Mouse (Mus musculus): ENCODE data around the gene Acox2.
"Not testable (repeated sequence)": the region's sequence is repeated elsewhere in the genome, so short reads cannot be mapped to it uniquely, and the experiment has no call there.

Gene Acox2

DNA sequence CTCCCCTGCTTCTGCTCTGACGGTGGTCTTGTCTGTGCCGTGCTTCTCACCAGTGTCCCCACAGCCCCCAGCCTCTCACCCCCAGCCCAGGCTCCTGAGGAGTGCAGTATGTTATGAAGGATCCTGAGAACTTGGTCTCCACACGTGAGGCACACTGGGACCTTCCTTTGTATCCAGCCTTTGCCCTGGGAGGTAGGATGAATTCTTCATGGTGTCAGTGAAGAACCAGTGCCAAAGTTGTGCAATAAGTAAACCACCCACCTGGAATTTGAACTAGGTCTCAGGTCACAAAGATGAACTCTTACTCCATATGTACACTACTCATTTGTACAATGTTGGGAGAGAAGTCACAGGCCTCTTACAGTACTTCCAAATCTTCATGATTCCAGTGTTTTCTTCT, at the start of gene Acox2:
TSS of gene Acox2 (minus strand) at position 188 of the 400 bp plus-strand sequence.
- no peak for DNase-seq

DNA sequence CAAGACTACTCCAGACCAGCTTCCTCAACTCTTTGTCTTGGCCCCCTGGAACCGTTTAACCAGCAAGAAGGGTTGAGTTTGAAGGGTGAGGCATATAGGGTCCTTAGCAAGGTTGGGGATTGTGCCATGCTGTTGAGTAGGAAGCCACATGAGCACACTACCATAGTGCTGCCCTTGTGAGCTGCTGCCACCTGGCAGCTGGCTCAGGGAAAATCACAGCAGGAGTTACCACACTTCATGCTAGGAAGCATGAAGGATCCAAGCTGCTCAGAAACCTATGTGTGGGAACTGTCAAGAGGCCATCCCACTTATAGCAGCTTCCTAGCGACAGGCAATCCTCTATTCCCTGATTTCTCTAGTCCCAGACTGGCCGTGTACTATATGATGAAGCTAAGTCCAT, 49.5 kb upstream of the Acox2 start:
- no peak for DNase-seq

DNA sequence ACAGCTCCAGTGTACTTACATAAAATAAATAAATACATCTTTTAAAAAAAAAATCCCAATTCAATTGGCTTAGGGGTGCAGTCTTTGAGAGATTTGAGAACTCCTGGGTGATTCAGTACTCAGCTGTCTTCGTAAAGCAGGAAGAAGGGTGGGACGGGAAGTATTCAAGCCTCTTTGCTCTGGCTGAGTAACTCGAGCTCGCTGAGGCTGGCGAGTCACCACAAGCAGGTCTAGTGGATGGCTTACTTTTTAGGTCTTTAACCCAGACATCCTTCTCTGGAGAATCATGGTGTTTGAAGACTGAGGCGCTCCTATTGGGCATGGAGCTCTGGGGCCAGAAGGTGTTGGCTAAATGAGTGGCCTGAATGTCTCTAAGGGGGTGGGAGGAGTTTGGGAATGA, 47.7 kb upstream of the Acox2 start:
- no peak for DNase-seq

DNA sequence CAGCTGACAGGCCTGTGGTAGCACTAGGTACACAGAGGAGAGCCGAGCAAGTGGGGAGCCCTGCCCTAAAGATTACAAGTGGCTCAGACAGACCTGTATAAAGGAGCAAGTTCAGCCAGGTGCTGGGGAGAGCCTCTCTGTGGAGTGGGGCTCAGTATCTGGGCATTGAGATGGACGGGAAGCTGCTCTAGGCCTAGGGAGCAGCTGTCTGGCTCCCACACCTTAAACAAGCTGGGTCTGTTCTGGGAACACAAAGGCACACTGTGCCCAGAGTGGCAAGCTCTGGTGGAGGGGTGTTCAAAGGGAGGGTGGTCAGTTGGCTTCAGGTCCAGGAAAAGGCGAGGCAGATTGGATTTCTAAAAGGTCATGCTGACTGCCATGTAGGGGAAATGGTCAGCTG, 45.9 kb upstream of the Acox2 start:
- no peak for DNase-seq

DNA sequence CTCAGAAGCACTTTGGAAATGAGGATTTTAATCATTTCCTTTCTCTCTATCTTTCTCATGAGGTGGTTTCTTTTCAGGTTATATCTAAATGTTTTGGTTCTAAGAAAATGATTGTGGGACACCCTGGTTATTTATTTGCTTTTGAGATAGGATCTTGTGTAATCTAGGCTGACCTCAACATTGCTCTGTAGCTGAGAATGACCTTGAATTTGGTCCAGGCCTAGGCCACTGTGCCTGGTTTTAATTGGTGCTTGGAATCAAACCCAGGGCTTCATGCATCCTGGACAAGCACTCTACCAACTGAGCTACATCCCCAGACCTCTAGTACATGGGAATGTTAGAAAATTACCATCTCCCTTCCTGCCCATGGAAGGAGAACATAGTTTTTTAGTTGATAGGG, 44.9 kb upstream of the Acox2 start:
- no peak for DNase-seq

DNA sequence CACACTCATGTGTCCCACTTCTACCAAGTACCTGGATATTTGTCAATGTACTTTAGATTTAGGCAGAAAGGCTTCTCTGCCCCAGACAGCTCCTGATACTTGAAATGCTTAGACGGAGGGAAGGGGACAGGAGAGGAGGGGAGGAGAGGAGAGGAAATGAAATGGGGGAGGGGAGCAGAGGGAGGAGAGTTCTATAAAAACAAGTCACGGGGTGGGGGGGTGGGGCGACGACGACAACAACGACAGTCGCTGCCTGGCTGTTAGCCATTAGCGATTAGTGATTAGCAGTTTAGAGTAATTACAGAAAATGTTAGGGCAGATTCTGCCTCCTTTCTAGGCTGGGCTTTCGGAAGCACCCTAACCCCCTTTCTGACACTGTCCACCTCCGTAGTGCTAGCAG, 43.5 kb upstream of the Acox2 start:
- DNase-seq, result no peak

DNA sequence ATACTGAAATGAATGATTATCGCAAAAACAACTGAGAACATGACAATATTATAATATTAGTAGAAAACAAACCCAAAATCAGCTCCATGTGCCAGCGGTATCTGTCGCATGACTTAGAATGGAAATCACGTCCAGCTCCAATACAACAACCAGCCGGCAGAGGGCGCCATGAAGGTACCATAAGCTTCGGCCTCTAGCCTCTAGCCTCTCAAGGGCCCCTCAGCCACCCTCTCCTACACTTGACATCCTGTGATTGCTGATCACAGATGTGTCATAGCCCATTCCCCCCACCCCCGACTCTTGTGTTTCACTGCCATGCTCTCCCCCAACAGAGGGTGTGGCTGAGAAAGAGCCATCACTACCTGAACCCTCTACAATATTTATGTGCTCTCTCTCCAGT, 41.1 kb upstream of the Acox2 start:
- peak; percentile 77 for DNase-seq

DNA sequence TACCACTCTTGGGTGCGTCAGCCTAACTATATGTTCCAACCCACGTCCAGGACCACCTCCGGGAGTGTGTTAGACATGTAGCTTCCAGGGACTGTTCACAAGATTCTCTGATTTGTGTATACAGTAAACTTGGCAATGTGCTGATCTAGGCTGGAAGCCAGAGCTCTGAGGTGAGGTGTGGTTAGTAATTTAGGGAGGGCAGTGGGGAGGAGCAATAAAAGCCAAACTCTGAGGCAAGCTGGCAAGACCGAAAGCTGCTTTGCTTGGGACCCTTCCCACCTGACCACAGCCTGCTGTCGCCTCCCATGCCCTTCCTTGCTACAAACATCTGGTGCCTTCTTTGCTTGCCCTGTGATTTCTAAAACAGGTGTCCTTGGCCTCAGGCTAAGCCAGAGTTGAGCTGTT, 38.7 kb upstream of the Acox2 start:
- no peak for DNase-seq

DNA sequence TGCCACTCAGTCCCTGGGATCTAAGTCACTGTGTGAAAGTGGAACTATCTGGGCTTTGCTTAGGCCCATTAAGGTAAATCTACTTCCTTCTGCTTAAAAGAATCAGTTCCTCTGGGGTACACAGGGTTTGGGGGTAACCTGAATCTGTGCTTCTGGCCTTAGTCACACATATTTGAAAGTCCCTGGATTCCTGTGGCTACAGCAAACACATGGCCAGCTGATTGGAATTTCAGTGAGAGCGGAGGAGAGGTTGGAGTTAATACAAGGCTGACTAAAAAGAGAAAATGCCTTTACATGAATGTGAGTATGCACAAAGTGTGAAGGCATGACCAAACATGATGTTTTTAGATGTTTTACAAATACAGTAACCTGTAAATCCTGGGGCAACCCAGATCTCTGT, 35.1 kb upstream of the Acox2 start:
- no peak for DNase-seq

DNA sequence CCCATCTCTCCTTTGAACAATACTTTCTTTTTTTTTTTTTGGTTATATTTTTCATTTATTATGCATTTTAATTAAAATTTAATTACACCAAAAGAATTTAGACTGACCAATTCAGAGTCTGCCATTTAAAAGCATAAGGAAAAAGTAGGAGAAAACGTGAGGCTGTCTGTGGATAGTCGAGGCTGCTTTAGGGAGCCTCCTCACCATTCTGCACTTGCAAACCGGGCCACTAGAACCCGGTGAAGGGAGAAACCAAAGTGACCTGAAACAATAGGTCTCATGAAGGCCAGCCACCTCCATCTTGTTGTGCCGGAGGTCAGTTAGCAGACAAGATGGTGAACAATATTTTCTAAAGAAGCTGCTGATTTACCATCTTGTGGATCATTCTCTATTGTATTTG, 27.4 kb upstream of the Acox2 start:
- DNase-seq, result peak; percentile 77

DNA sequence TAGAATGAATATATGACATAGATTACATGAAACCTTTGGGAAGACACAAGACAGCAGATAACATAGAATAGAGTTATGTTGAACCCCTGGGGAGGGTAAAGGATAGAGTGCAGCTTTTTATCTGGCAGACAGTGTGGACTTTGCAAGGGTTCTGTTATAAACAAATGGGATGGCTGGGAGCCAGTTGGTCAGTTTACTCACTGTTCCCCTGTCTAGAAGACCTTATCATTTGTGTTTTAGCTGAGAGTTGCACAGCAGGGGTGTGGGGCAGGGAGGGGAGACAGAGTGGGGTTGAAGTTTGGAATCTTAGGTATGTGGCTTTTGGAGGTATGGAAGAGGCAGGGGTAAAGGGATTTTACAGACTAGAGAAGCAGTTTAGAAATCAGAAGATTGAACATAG, 24.6 kb upstream of the Acox2 start:
- DNase-seq, result no peak

DNA sequence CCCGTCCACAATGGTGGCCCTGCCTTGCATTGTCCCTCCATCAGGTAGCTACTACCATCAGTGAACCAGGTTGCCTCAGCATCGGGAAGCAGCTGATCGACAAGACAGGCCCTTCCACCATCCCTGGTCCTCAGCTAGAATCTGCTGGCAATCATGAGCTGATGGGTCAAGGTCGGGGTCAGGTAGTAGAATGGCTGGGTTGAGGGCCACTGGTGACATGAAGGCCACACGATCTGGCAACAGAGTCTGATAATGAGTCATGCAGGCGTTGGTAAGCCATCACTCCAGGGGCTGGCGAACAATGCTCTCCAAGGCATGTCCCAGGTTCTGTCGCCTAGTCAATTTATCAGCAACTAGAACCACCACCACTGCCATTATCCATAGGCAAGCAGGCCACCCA, 12.1 kb upstream of the Acox2 start:
- not testable (repeated sequence) for DNase-seq

DNA sequence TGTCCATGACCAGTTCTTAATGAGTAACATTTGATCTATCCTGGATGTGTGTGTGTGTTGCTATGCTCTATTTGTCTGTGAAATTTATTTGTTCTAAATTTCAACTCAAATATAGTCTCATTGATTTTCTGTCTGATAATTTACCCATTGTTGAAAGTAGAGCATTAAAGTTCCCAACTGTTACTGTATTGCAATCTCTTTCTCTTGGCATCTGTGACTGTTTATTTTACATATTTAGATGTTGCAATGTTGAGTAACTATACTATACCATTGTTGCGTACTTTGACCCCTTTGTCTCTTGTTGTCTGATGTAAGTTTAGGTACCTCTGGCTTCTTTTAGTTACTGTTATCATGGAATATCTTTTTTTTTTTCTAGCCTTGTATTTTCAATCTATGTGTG, 5.2 kb upstream of the Acox2 start:
- DNase-seq, result no peak

DNA sequence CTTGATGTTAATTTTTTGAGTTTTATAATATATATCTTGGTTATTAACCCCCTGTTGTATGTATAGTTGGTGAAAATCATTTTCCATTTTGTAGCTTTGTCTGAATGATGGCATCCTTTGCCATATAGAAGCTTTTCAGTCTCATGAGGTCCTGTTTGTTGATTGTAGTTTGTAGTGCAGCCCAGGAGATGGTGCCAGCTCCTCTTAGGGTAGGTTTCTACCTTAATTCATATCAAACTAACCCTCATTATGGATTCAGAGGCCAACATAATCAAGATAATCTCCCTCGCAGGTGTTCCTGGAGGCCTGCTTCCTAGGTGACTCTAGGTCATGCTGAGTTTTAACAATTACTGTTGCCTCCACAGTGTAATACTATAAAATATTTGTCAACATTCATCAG, 3.1 kb upstream of the Acox2 start:
- DNase-seq, result no peak

DNA sequence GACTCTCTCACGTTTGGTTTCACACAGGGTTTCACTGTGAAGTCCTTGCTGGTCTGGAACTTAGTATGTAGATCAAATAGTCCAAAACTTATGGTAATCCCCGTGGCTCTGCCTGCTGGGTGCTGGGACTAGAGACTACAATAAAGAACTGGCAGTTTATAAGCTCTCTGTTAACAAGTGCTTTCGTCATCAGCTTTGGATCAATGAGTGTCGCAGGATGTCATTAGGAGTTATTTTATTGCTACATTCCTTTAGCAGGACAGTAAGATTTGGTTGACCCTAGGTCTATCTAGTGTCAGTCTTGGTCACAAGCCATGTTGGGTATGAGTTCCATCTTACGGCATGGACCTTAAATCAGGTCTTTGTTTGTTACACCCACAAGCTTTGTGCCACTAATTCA, 1.1 kb upstream of the Acox2 start:
- DNase-seq, result no peak

DNA sequence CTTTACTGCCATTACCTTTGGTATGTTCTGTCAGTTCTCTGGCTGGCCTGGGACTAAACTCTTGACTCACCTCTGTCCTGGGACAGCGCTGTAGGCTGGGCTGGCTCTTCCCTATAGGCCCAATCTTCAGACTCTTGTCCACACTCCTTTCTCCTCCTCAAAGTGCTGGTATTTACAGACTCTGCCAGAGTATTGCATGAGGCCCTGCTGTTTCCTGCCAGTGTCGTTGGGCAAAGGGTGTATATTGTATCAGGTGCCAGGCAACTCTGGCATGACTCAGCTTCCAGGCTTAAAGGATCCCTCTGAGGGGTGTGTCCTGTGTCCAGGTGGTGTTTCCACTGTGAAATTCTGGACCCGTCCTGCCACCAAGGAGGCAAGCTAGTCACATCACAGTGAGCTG, 401 bp downstream of the Acox2 start:
- DNase-seq, result no peak

DNA sequence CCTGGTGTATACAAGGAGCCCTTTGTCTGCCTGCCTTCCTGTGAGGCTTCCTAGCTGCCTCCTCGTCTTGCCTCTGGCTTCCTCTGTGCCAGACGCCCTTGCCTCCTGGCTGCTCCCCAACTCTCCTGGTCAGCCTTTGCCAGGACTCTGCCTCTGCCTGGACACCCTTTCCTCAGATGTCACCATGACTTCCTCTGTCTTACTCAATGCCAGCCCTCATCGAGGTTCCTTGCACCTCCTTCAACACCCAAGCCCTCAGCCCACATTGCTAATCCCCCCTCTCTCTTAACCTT, 872 bp downstream of the Acox2 start:
- DNase-seq, result no peak

DNA sequence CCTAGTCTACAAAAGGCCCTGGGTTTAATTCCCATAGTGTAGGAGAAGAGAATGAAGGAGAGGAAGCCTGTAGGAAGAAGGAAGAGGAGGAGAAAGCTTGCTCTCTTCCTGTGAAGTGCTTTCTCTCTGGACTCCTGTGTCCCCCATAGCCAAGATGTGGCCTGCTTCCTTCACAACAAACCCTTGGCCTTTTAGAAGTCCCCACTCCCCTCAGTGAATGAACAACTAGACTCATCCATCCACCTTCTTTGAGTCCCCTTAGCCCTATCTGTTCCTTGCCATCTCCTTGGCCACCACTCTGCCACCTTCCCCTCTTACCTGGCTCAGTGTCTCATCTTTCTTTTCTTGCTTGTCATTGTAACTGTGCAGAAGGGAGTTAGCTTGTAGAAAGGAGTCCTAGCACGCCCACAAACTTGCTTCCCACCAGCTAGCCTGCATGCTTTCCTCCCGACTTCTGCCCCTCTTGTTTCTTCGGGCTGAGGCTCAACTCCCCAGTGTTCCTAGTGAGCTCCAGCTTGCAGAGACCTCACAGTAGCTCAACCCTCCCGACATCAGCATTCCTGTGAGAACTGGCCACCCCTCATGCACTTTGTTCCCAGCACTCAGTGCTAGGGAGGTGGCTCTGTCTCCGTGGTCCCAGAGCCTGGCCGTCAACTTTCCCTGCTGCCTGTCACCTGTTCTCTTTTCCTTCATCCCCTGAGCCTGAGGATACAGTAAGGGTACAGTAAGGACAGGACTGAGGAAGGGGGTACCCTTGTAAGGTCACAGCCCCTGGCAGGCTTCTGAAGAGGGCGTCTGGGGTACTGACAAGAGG, 1.4 kb downstream of the Acox2 start:
- DNase-seq, result no peak

DNA sequence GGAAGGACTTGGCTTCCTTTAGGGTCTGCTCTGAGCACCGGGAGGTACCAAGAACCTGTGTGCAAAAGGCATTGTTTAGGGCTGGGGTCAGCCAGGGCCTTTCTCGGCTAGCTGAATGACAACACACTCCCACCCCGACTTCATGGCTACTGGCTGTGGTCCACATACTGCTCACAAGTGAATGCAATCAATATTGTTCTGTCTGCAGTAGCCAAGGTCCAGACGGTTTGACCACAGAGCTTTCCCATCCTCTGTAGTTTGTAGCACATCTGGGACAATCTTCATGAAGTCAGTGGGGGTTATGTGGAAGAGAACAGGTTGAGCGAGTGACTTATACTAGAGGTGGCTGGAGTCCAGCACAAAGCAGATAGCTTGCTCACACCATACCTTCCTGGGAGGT, 2.3 kb downstream of the Acox2 start:
- no peak for DNase-seq

DNA sequence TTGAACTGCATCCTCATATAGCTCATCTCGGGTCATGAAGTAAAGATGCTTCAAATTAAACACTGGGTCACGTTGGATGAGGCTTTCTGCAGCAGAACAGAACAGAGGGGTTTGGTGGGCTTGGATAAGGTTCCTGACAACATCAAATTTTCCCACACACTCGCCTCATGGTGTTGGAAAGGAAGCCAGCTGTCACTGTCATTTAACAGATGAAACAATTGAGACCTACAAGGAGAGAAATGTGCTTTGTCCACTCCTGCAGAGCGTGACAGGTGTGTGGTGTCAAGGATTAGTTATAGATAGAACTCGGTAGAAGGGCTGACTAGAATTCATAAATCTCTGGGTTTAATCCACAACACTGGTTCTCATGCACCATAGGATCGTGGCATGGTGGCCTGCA, 3.1 kb downstream of the Acox2 start:
- DNase-seq, result no peak

DNA sequence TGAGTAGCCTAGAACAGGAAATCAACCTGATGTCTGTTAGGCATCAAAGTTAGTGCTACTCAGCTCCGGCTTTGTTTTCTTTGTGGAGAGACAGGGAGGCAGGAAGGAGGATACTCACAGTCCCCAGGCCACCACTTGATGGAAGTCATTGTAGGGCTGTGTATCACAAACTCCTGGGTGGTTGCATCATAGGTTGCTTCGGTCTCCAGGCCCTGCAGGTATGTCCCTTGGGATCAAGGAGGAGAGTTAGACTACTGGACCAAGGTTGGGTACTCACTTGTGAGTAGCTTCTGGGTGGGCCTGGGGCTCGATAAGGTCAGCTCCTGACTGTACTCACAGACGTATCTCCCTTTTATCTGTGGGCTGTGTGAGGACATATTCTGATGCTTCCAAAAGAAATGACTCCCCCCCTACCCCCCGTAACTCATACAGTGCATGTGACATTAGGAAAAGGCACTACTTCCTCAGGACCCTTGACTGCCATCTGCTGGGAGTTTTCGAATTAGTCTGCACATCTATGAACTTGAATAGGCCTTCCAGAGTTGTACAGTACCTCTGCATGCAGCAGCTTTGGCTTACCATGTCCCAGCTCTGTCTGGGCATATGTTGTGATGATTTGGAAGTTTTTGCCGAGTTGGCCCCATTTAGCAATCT, 4.0 kb downstream of the Acox2 start:
- DNase-seq, result peak; percentile 56

DNA sequence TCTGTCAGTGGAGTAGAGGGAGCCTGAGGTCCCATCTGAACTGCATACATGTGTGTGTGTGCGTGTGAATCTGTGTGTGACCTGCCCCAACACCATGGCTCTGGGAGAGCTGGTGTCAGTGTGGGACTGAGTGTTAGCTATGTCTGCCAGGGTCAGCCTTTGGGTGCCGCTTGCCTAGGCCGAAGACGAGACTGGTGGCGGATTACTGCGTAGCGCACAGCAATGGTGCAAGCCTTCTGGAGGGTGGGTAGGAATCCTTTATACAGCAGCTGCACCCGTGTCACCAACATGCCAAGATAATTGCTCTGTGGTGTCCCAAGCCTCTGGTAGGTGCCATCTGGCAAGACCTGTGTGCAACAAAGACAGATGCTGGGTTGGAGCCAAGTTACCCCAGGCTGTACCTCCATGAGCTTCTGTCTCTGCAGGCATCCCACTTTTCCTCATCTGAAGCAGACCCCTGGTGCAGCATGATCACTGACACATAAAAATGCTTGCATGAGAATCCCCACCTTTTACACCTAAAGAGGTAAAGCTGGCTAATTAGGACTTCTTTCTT, 7.7 kb downstream of the Acox2 start:
- no peak for DNase-seq

DNA sequence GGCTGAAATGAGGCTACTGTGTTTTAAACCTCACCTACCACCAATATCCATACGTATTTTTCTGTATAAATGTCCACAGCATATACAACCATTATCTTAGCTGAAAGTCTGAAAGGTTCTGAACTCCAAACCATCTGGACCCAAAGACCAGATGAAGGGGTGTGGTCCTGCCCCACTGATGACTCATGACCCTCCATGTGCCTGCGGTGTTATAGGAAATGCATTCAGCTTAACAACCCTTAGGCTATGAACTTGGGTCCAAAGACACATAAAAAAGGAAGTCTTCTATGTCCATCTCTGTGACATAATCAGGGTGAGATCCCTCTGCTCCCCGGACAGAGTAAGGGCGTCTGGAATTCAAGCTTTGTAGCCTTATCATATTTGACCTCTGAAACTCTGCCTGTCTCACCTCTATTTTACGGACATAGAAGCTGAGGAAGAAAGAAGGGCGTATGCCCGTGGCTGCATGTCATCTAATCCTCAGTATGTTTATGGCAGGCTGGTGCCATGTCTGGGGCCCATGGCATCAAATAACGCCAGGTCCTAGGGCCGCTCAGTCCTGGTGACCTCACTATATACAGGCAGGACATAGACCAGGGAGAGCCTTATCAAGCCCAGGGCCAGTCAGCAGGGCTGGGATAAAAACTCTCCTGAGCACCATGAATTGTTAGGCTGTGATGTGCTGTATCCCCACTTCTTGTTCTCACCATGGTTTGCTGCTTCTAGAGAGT, 8.8 kb downstream of the Acox2 start:
- DNase-seq, result no peak

DNA sequence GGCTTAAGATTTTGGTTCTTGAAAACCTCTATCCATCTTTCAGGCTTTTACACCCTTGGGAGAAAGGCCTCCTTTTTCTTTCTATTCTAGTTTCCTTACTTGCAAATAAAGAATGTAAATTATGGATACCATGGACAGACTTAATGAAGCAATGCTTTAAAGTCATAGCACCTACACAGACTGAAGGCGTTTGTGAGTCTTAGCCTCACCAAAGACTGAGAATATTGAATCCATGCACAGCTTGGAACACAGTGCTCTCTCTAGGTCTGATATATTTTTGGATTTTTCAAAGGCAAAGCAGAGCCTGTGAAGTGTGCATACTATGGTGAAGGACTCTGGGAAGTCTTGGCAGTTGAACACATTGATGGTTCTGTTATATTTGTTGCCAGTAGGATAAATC, 9.9 kb downstream of the Acox2 start:
- DNase-seq, result no peak

All from cerebellum, adult 9-10 months (tissue).